Mouse (Mus musculus): ENCODE data around the gene Tmem178.
A peak's percentile ranks its signal among the peaks of the same experiment; 100 is the strongest.

Gene Tmem178

GRCm38 (mm10) chr17:80944530-80945198, at the start of gene Tmem178:
TSS of gene Tmem178 (plus strand) at chr17:80944632.
- DNase-seq (ENCODE audit: low spot score): no peak

- no peak for DNase-seq (ENCODE audit: low spot score)
These were observed 48.0 kb upstream of the Tmem178 start for GRCm38 (mm10) chr17:80896481-80896880.

DNA sequence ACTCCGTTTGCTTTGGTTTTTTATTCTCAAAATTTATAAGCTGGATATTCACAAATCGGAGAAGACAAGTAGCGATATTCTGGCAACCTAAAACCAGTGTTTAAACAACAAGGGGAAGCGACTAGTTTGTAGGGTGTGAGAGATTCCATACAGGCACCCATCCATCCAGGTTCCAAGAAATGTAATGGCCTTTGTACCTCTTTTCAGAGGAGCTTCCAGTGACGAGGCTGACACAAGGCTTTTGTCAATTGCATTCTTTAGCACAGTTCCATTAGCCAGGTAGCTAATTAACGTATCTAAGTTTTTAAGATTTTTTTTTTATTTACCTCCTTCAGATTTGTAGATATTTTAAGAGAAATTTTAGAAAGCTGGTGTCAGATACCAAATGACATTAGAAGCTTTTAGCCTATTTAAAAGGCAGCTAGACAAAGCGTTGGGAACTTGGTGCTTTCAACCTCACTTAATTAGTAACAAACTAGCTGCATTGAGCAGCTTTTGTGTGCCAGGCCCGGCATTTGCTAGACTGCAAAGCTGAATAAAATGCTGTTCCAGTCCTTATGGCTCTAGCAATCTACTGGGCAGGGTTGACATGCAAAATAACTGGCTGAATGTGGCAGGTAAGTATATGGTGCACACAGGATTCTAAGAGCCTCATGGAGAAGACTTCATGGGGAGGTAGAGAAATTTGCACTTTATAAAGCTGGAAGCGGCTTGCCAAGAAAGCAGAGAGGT, 46.6 kb upstream of the Tmem178 start:
- no peak for DNase-seq (ENCODE audit: low spot score)

GRCm38 (mm10) chr17:80899513-80900199, 44.8 kb upstream of the Tmem178 start:
- peak; percentile 75 for DNase-seq (ENCODE audit: low spot score)

DNA sequence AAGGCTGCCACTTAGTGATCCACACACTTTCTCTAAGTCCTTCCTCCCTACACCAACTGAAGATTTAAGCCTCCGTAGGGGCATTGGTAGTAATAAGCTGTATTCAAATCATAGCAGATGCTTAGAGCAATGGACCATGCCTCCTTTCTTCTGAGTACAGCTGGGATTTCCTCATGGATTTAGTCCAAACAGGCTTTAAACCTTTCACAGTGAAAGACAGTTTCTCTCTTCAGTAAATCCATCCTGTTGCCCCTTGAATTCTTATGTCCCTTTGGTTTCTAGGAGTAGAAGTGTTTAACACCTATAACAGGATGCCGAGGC, 44.3 kb upstream of the Tmem178 start:
- no peak for DNase-seq (ENCODE audit: low spot score)

DNA sequence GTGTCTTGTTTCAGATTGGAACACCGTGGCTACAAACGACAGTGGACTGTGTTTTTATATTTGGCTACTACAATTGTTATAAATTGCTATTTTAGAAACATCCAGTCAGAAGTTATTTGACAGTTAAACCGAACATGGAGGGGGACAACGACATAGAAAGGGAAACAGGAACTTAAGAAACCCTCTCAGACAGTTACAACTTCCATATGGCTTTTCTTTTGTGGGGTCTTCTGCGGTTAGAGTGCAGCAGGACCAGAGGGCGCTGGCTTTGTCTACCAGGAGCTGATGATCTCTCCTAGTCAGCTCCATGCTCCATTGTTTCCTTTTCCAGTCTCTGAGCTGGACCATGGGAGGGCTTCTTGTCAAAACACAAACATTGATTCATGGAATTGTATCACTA, 42.5 kb upstream of the Tmem178 start:
- DNase-seq (ENCODE audit: low spot score): no peak

DNA sequence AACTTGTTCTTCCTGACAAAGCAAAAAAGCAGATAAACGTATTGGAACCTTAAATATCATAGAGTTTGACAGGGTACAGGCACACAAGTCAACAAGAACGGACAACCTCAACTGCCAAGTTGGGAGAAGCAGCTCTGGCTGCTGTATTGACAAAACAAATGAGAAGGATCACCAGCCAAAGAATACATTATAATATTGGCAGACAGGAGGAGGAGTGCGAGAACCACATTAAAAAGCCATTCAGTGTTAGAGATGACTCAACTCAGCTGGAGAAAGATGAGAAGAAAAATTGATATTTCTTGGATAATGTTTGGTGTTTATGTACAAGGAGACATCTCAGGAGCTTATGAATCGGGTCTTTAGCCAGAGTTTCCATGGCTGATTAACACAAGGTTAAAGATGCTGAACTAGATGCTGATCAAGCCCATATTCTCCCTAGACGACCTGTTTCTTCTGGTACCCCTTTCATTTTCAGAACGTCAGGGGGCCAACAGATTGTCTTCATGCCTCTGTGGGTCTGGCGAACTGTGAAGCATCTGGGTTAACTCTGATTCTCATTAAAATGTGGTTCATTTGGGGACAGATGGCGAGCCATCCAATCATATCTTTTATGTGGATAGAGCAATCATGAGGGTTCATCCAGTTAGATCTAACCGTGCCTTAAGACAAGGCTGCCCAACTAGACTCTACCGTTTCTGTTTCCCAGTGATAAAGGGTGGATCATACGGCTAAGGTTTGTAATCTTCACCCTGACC, 41.1 kb upstream of the Tmem178 start:
- DNase-seq (ENCODE audit: low spot score): no peak

- DNase-seq (ENCODE audit: low spot score): no peak
These were observed 40.4 kb upstream of the Tmem178 start for GRCm38 (mm10) chr17:80904061-80904460.

DNA sequence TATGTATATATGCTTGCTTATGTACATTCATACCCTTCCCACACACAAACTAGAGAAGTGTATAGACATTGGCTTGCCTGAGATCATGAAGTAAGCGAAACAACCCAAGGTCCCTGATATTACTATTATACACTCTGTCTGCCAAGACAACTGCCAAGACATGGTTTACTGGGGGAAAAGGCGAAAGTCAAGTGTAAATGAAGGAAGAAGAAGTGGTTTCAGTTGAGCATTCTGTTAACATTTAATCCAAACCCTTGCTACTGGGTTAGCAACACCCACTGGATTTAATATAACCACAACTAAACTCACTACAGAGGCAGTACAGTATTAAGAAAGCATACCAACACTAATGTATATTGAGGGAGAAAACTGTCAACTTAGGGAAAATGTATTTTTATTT, 28.8 kb upstream of the Tmem178 start:
- no peak for DNase-seq (ENCODE audit: low spot score)

DNA sequence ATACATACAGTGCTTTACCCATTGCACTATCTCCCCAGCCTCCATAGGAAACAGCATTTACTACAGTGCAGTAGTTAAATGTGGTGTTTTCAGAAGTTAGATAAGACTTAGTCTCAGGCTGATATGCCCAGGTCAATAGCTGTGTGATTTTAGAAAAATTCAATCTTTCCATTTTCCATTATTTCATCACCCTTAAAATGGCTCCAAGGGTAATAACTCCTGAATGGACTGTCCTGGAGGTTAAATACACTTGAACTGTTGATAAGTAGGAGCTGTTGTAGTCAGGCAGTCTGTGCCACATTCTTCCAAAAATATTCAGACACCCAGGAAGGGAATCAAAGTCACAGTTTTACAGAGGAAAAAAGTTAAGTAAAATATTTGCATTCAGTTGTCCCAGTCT, 25.2 kb upstream of the Tmem178 start:
- DNase-seq (ENCODE audit: low spot score): no peak

DNA sequence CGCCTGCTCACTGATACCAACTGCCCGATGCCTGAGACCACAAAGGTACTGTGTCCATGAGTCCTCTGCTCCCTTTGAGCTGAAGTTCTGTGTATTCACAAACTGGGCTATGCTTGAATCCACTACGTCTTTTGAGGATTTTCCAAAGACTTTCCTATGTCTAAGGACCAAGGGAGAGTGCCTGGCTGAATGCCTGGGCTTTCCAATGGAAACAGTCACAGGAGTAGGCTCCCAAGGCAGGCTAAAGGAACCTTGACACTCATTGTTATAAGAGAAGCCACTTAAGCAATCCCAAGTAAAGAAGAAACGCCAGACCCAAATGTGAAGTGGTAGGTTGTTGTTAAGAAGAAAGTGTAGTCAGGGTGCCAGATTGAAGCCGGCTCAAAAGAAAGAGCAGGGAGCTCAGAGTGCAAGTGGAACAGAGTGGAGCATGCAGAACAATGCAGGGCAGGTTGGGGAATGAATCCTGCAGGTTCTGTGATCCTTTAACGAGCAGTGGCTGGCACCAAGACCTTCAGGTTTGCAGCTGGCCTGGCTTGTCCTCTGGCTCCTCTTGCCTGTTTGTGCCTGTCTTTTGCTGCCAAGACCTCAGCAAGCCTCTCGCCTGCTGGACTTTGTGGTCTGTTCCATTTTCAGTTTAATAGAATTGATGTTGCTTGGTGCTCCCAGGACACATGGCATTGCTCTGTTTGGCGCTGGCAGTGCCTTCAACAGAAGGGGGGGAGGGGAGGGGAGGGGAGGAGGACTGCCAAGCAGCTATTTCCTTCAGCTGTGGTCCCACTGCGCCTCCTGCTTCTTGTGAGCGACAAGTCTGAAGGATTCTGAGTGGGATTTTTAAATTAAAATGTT, 22.9 kb upstream of the Tmem178 start:
- no peak for DNase-seq (ENCODE audit: low spot score)

DNA sequence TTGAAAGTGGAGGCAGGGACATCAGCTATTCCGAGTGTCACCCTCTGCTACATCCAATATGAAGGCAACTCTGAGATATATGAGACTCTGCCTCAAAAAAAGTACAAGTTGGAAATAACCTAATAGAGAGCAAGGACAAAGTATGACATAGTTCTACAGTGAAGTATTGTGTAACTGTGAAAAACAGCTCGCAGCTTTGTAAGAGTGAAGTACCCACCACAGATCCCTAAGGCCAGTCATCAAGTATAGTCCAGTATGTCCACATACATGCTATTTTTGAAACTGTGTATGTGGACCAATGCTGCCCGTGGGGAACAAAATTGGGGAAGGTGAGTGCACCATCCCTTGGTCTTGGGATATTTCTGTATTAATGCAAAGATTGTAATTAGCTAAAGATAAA, 18.9 kb upstream of the Tmem178 start:
- DNase-seq (ENCODE audit: low spot score): no peak

DNA sequence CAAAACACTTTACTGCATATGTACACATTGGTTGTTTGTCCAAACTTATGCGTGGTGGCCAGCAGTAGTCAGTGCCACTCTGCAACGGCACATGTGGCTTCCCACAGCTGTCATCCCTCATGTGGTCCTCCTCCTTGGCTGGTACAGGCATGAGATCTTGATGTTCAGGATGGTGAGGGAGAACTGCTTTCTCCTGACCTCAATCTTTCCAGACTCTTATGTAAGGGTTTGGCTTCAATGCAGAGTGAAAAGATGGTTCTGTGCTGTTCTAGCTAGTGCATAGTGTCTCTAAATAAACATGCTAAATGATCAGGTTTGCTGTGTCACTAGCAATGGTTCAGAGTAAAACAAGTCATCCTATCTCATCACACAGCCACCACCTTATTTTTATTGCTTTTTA, 17.3 kb upstream of the Tmem178 start:
- DNase-seq (ENCODE audit: low spot score): no peak

GRCm38 (mm10) chr17:80932716-80933115, 11.7 kb upstream of the Tmem178 start:
- no peak for DNase-seq (ENCODE audit: low spot score)

DNA sequence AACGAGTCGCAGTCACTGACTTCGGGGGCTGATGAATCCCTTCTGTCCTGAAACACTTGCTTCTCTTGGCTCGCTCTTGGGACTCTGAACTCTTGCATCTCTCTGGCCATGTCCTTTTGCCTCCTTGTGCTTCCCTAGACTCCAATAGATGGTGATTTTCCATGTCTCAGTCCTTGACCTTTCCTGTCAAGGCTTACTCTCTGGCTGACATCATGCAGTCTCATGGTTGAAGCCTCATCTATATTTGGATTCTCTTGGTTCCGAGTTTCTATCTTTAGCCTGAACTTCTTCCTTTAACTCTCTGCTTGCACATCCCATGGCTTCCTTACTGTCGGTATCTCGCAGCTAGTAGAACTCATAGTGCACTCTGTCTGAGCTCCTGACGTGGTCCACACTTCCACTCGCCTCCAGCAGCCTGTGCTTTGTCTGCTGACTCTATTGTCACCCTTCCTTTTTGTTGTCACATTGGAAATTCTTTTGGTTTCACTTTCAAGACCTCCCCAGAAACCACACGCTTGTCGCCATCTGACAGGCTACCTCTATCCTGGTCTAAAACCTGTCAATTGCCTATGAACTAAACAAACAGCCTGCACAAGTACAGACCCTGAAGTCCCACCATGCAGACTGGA, 10.9 kb upstream of the Tmem178 start:
- no peak for DNase-seq (ENCODE audit: low spot score)

DNA sequence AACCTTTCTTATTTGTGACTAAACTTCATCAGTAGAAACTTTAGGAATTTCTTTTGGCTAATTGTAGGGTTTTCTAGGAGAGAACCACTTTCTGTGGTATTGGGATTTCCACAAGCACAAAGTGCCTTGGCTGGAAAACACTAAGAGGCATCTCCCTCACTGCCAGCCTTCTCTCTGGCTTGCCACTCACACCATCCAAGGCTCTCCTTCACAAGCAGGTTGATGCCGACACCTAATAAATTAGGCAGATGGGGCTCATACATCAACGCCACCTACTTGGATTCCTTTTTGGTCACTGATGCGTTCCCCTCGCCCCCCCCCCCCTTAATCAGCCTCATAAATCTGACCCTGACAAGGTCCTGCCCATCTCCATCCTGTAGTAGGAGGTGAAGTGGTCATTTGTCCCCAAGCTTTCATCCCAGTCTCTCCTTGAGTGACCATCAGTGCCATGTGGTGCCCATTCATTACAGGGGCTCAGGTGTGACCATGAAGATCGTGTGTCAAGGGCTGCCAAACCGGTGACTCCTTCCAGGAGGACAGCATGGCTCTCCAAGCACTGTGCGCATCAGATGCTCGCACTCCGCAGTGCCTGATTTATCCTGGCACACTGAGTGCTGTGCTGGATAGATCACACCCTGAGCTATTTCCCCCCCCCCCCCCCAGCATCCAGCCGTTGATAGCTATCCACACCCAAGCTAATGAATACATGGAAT, 8.5 kb upstream of the Tmem178 start:
- DNase-seq (ENCODE audit: low spot score): no peak

- DNase-seq (ENCODE audit: low spot score): no peak
These were observed 7.9 kb upstream of the Tmem178 start for GRCm38 (mm10) chr17:80936521-80936920.

- DNase-seq (ENCODE audit: low spot score): no peak
These were observed 4.6 kb upstream of the Tmem178 start for GRCm38 (mm10) chr17:80939833-80940232.

GRCm38 (mm10) chr17:80941857-80942256, 2.6 kb upstream of the Tmem178 start:
- DNase-seq (ENCODE audit: low spot score): no peak

- no peak for DNase-seq (ENCODE audit: low spot score)
These were observed 450 bp upstream of the Tmem178 start for GRCm38 (mm10) chr17:80943835-80944529.

All from ovary, adult 18-20 months (tissue).